10 mouse cellular contexts compared by ENCODE assay signal in the genomic region with DNA sequence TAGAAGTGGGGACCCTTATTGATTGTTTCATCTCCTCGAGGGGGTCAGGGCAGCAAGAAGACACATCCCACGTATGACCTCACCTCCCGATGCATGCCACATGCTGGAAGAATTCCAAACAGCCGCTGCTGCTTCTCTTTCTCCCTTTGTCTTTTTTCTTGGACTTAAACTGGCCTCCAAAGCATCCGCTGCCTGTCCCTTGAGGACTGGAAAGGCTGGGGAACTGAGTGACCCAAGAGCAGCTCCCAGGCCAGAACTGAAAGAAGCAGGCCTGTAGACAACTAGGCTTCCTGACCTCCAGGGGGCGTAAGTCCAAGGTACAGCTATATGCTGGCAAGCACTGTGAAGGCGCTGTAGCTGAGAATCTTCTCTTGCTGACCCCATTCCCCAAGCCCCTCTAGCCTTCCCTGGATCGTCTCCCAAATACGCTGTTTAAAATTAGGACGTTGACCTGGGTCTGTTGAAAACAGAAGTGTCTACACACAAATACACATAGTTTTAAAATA.
A peak's percentile ranks its signal among the peaks of the same experiment; 100 is the strongest.
DNase-seq lines count a peak whose midpoint lies in the region; ATAC-seq and TF ChIP-seq lines count a peak whose summit lies in the region.
"Had no signal": no experiment of that assay in that cellular context is flagged by ENCODE, and none has a peak within 500 bp of the region (broad histone marks: within the 10 kb centered on the region; RNA-seq: fewer than 3 reads in every experiment).

No protein-coding gene starts in this region.

- peak; percentile 57 for TF ChIP-seq CTCF in layer of hippocampus, adult 2 months (conservative IDR thresholded peaks at IDR 0.05)
- peak; percentile 39 for TF ChIP-seq CTCF in ES-Bruce4 (IDR thresholded peaks at IDR 0.05; ENCODE audit: low read depth, low read length)

- 66% methylated on average over 10 of the region's 10 CpGs for WGBS in heart, embryonic 12.5 days
- WGBS in embryonic facial prominence, embryonic 10.5 days: 74% methylated on average over 10 of the region's 10 CpGs
- WGBS in neural tube, embryonic 15.5 days: 74% methylated on average over 10 of the region's 10 CpGs

- H3K4me2 ChIP-seq in heart, embryonic 12.5 days: no peak overlapping the region
- H3K4me2 ChIP-seq in neural tube, embryonic 15.5 days: no peak overlapping the region
- H3K4me2 ChIP-seq: lung, embryonic 15.5 days had no signal

- no peaks in the 10 kb centered on the region for H3K4me1 ChIP-seq in heart, embryonic 12.5 days (replicated peaks)
- no peaks in the 10 kb centered on the region for H3K4me1 ChIP-seq in ES-Bruce4 (ENCODE audit: control insufficient read depth, insufficient read depth, low read length)
- peaks cover 22% of the 10 kb centered on the region for H3K4me1 ChIP-seq in embryonic facial prominence, embryonic 10.5 days
- H3K4me1 ChIP-seq in neural tube, embryonic 15.5 days: peaks cover 12% of the 10 kb centered on the region
- H3K4me1 ChIP-seq: lung, embryonic 15.5 days had no signal

- no peaks in the 10 kb centered on the region for H3K27me3 ChIP-seq in heart, embryonic 12.5 days (replicated peaks)
- H3K27me3 ChIP-seq in ES-Bruce4 (ENCODE audit: control insufficient read depth, insufficient read depth, low read length, poor library complexity, severe bottlenecking): no peaks in the 10 kb centered on the region
- peaks cover 14% of the 10 kb centered on the region for H3K27me3 ChIP-seq in embryonic facial prominence, embryonic 10.5 days (replicated peaks; ENCODE audit: low read depth, poor library complexity, severe bottlenecking)
- H3K27me3 ChIP-seq in neural tube, embryonic 15.5 days (replicated peaks): no peaks in the 10 kb centered on the region
- H3K27me3 ChIP-seq: lung, embryonic 15.5 days had no signal

- TF ChIP-seq EP300 in ES-Bruce4 (IDR thresholded peaks at IDR 0.05; ENCODE audit: insufficient read depth, low read depth, low read length): no peak

- no peak overlapping the region for H3K27ac ChIP-seq in heart, embryonic 12.5 days (ENCODE audit: poor library complexity, severe bottlenecking)
- no peak overlapping the region for H3K27ac ChIP-seq in layer of hippocampus, adult 2 months
- H3K27ac ChIP-seq in ES-Bruce4 (ENCODE audit: insufficient read depth, low read length): no peak overlapping the region
- H3K27ac ChIP-seq in embryonic facial prominence, embryonic 10.5 days (replicated peaks): no peak overlapping the region
- no peak overlapping the region for H3K27ac ChIP-seq in neural tube, embryonic 15.5 days (replicated peaks)
- H3K27ac ChIP-seq: lung, embryonic 15.5 days had no signal

- peak; percentile 92 for DNase-seq in heart, adult 11 months
- DNase-seq in layer of hippocampus, adult 2 months (ENCODE audit: low spot score in 2 of 2): no peak
- no peak for DNase-seq in layer of hippocampus, postnatal 36 days
- DNase-seq in embryonic facial prominence, embryonic 10.5 days (ENCODE audit: low spot score): peak; percentile 24
- DNase-seq in left cerebral cortex, adult 18-20 months (ENCODE audit: low spot score in 2 of 2): no peak
- DNase-seq: gastrocnemius, postnatal 10 days had no signal

- no peak for ATAC-seq in heart, embryonic 12.5 days (ENCODE audit: insufficient number of reproducible peaks, low FRiP score)
- ATAC-seq in neural tube, embryonic 15.5 days (ENCODE audit: low FRiP score): no peak

- H3K36me3 ChIP-seq in heart, embryonic 12.5 days: no peaks in the 10 kb centered on the region
- H3K36me3 ChIP-seq in ES-Bruce4 (ENCODE audit: control insufficient read depth, insufficient read depth, low read length, poor library complexity, severe bottlenecking): no peaks in the 10 kb centered on the region
- no peaks in the 10 kb centered on the region for H3K36me3 ChIP-seq in embryonic facial prominence, embryonic 10.5 days (replicated peaks)
- no peaks in the 10 kb centered on the region for H3K36me3 ChIP-seq in neural tube, embryonic 15.5 days
- H3K36me3 ChIP-seq: lung, embryonic 15.5 days had no signal

- H3K9me3 ChIP-seq in heart, embryonic 12.5 days (replicated peaks): peaks cover 2% of the 10 kb centered on the region; the same call in 1 of the 2 replicates
- H3K9me3 ChIP-seq in ES-Bruce4 (replicated peaks; ENCODE audit: control insufficient read depth, insufficient read depth, low read length, poor library complexity, severe bottlenecking): no peaks in the 10 kb centered on the region
- H3K9me3 ChIP-seq in embryonic facial prominence, embryonic 10.5 days: no peaks in the 10 kb centered on the region
- no peaks in the 10 kb centered on the region for H3K9me3 ChIP-seq in neural tube, embryonic 15.5 days (replicated peaks)
- H3K9me3 ChIP-seq: lung, embryonic 15.5 days had no signal

- no peak for TF ChIP-seq POLR2A in ES-Bruce4 (IDR thresholded peaks at IDR 0.05; ENCODE audit: insufficient read depth, low read length)

- H3K9ac ChIP-seq in heart, embryonic 12.5 days: no peak overlapping the region
- no peak overlapping the region for H3K9ac ChIP-seq in ES-Bruce4 (ENCODE audit: low read depth, poor library complexity, severe bottlenecking)
- H3K9ac ChIP-seq in neural tube, embryonic 15.5 days (replicated peaks): no peak overlapping the region
- H3K9ac ChIP-seq: lung, embryonic 15.5 days had no signal

- H3K4me3 ChIP-seq in heart, embryonic 12.5 days: no peak overlapping the region
- no peak overlapping the region for H3K4me3 ChIP-seq in layer of hippocampus, adult 2 months
- no peak overlapping the region for H3K4me3 ChIP-seq in ES-Bruce4 (ENCODE audit: low read depth, low read length)
- H3K4me3 ChIP-seq in embryonic facial prominence, embryonic 10.5 days: no peak overlapping the region
- no peak overlapping the region for H3K4me3 ChIP-seq in neural tube, embryonic 15.5 days (replicated peaks)
- H3K4me3 ChIP-seq: lung, embryonic 15.5 days had no signal

Comparison
In these comparisons a context has a peak if more than half of its experiments do, and no peak if none do; other contexts are left out.
1. DNase-seq: peak in heart, adult 11 months (single experiment) and embryonic facial prominence, embryonic 10.5 days (single experiment); none in layer of hippocampus, adult 2 months (0 of 2), layer of hippocampus, postnatal 36 days (0 of 2) and left cerebral cortex, adult 18-20 months (0 of 2).